Mouse (Mus musculus) mammary gland, adult 2 months (tissue): ENCODE results near the gene Slfnl1. TPM values are rescaled to one million over a fixed set of nuclear protein-coding genes. Genes with fewer than 3 reads are reported as not detected.

Experiments
- polyA plus RNA-seq: library from polyadenylated mRNA; depleted of rRNA; stranded (reverse); fragments of >200 nt; gene quantifications from 2 replicates; pipeline ENCODE4 v1.2.3, GENCODE M21; 2012; ENCODE audit warnings: low replicate concordance; rRNA removed

The Slfnl1 gene
- 0.06 and 0.27 TPM in 2 replicates for polyA plus RNA-seq

DNA sequence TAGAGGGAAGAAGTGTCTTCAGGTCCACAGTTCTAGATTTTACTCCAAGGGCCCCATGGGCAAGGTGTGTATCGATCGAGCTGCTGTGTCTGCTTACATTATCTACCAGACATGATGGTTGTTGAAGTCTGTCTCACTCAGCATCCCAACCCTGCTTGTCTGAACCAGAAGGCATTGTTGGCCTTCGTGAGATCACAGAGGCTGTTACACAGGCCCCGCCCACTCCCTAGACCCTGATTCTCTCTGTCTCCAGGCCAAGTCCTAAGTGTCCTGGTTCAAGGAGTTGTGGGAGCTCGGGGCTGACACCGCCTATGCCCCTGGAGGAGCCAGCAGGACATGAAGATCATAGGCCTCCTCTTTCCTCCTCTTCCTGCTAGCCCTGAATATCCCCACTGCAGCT lies at the start of gene Slfnl1:
Gene Slfnl1 (plus strand): TSS at position 246 of the 400 bp plus-strand sequence.

DNA sequence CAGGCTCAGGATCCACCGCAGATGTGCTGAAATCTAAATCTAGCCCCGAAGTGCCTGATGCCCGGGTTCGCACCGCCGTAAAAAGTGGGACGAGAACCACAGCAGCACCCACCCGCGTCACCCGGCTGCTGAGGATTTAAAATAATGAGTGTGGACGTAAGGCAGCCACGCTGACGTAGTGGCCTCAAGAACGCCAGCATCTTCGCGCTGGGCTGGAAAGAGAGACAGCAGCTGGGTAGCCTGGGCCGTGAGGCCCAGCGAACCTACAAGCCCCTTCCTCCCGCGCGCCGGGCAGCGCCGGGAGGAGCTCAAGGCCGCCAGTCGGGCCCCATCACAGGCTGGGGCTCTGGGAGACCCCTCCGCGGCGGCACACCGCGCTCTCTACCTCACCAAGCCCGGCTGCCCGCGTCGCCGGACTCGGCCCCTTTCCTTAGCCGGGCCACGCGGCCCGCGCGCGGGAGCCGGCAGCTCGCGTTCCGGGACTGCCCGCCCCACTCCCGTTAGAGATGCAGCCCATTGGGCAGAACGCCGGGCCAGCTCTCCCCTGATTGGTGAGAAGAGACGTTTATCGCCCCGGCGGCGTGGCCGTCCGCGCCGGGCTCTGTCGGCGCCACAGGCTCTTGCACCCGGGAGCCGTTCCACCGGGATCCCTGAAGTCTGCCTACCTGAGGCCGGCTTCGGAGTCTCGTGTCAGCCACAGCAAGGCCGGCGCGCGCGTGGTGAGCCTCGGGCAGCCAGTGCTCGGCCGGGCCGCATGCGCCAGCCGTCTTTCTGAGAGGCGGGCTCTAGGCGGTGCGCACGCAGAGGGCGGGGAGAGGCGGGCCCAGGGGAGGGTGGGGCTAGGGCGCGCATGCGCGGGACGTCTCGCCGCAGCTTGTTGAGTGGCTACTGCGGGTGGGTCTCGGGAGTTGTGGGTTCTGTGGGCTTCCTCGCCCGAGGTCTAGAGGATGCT lies 37.7 kb downstream of the Slfnl1 start, which contains the start of gene Ctps:
Gene Ctps (minus strand): TSS at position 791 of the 952 bp plus-strand sequence.

Other genes with a start within 250 kb of the Slfnl1 start
- 1.2 and 4.7 TPM in 2 replicates for gene Foxo6, start 244.9 kb upstream of the Slfnl1 start, polyA plus RNA-seq
- 19.9 and 28.9 TPM in 2 replicates for gene Scmh1, start 127.0 kb upstream of the Slfnl1 start, polyA plus RNA-seq
- 4.2 and 6.7 TPM in 2 replicates for gene Ctps, start 38.0 kb downstream of the Slfnl1 start, polyA plus RNA-seq
- gene Gm8439, start 56.5 kb downstream of the Slfnl1 start, polyA plus RNA-seq: 1.0 TPM in 1 of 2 replicates, not detected in the other
- 17.6 and 55.1 TPM in 2 replicates for gene Cited4, start 134.3 kb downstream of the Slfnl1 start, polyA plus RNA-seq
- gene Kcnq4, start 216.4 kb downstream of the Slfnl1 start, polyA plus RNA-seq: 18.7 and 22.7 TPM in 2 replicates